Mouse (Mus musculus): ENCODE results near the gene Spata31d1b. TPM values are rescaled to one million over a fixed set of nuclear protein-coding genes. Genes with fewer than 3 reads are reported as not detected.

Spata31d1b gene
- polyA plus RNA-seq, 1 experiment from 2014 or later: not detected

GRCm38 (mm10) chr13:59676316-59677229 is 35.5 kb upstream of the Spata31d1b start:
- 68% methylated on average over 12 of the region's 12 CpGs for WGBS
- H3K27me3 ChIP-seq: no peaks in the 10 kb centered on the region
- peaks cover 21% of the 10 kb centered on the region for H3K4me1 ChIP-seq
- no peak overlapping the region for H3K4me2 ChIP-seq (replicated peaks)
- H3K9ac ChIP-seq: no peak overlapping the region
- no peak overlapping the region for H3K27ac ChIP-seq
- peak overlapping the region; percentile 75; the same call in 1 of the 2 replicates for H3K4me3 ChIP-seq
- no peaks in the 10 kb centered on the region for H3K9me3 ChIP-seq
- ATAC-seq (ENCODE audit: low FRiP score, low read depth): no peak
- H3K36me3 ChIP-seq: no peaks in the 10 kb centered on the region

- Histone ChIP-seq H3K9me3 (no peaks in the 10 kb centered on the region), H3K4me1 (peaks cover 5% of the 10 kb centered on the region), H3K27me3 (no peaks in the 10 kb centered on the region), H3K9ac (no peak overlapping the region), H3K4me3 (no peak overlapping the region), H3K4me2 (replicated peaks) (no peak overlapping the region), H3K36me3 (no peaks in the 10 kb centered on the region), H3K27ac (no peak overlapping the region)
- ATAC-seq (ENCODE audit: low FRiP score, low read depth): no peak
- WGBS: 48% methylated on average over 4 of the region's 4 CpGs
These were observed 32.8 kb upstream of the Spata31d1b start for GRCm38 (mm10) chr13:59679306-59679705.

- Histone ChIP-seq H3K27me3 (no peaks in the 10 kb centered on the region), H3K9me3 (no peaks in the 10 kb centered on the region), H3K9ac (no peak overlapping the region), H3K27ac (no peak overlapping the region), H3K4me3 (no peak overlapping the region), H3K4me2 (replicated peaks) (no peak overlapping the region), H3K4me1 (no peaks in the 10 kb centered on the region), H3K36me3 (no peaks in the 10 kb centered on the region)
- no peak for ATAC-seq (ENCODE audit: low FRiP score, low read depth)
- WGBS: 61% methylated on average over 4 of the region's 4 CpGs
These were observed 32.2 kb upstream of the Spata31d1b start for GRCm38 (mm10) chr13:59679908-59680307.

- Histone ChIP-seq H3K9me3 (no peaks in the 10 kb centered on the region), H3K27me3 (no peaks in the 10 kb centered on the region), H3K4me3 (no peak overlapping the region), H3K4me2 (replicated peaks) (no peak overlapping the region), H3K27ac (no peak overlapping the region), H3K9ac (no peak overlapping the region), H3K4me1 (no peaks in the 10 kb centered on the region), H3K36me3 (no peaks in the 10 kb centered on the region)
- ATAC-seq (ENCODE audit: low FRiP score, low read depth): no peak
- 27% methylated on average over 7 of the region's 7 CpGs for WGBS
These were observed 29.5 kb upstream of the Spata31d1b start for GRCm38 (mm10) chr13:59682629-59683028.

- Histone ChIP-seq H3K27ac (no peak overlapping the region), H3K4me3 (no peak overlapping the region), H3K9me3 (no peaks in the 10 kb centered on the region), H3K36me3 (no peaks in the 10 kb centered on the region), H3K4me1 (no peaks in the 10 kb centered on the region), H3K9ac (no peak overlapping the region), H3K4me2 (replicated peaks) (no peak overlapping the region), H3K27me3 (no peaks in the 10 kb centered on the region)
- no peak for ATAC-seq (ENCODE audit: low FRiP score, low read depth)
- WGBS: 83% methylated on average over 3 of the region's 3 CpGs
These were observed 26.8 kb upstream of the Spata31d1b start for GRCm38 (mm10) chr13:59685236-59685635.

GRCm38 (mm10) chr13:59688338-59688770 is 23.7 kb upstream of the Spata31d1b start:
- Histone ChIP-seq H3K4me3 (no peak overlapping the region), H3K4me1 (no peaks in the 10 kb centered on the region)

GRCm38 (mm10) chr13:59689313-59689712 is 22.8 kb upstream of the Spata31d1b start:
- 86% methylated on average over 9 of the region's 9 CpGs for WGBS
- no peak for ATAC-seq (ENCODE audit: low FRiP score, low read depth)
- Histone ChIP-seq H3K9ac (no peak overlapping the region), H3K9me3 (no peaks in the 10 kb centered on the region), H3K4me2 (replicated peaks) (no peak overlapping the region), H3K4me3 (no peak overlapping the region), H3K27me3 (no peaks in the 10 kb centered on the region), H3K36me3 (no peaks in the 10 kb centered on the region), H3K27ac (no peak overlapping the region), H3K4me1 (no peaks in the 10 kb centered on the region)

More at GRCm38 (mm10) chr13:59688338-59688770, 23.7 kb upstream of the Spata31d1b start:
- H3K9ac ChIP-seq: no peak overlapping the region
- no peaks in the 10 kb centered on the region for H3K27me3 ChIP-seq
- no peaks in the 10 kb centered on the region for H3K36me3 ChIP-seq
- no peak overlapping the region for H3K27ac ChIP-seq
- no peaks in the 10 kb centered on the region for H3K9me3 ChIP-seq
- WGBS: 73% methylated on average over 13 of the region's 13 CpGs
- no peak for ATAC-seq (ENCODE audit: low FRiP score, low read depth)
- no peak overlapping the region for H3K4me2 ChIP-seq (replicated peaks)

GRCm38 (mm10) chr13:59689843-59690242 is 22.2 kb upstream of the Spata31d1b start:
- Histone ChIP-seq H3K4me2 (replicated peaks) (no peak overlapping the region), H3K9ac (no peak overlapping the region), H3K36me3 (no peaks in the 10 kb centered on the region), H3K4me1 (no peaks in the 10 kb centered on the region), H3K4me3 (no peak overlapping the region), H3K9me3 (no peaks in the 10 kb centered on the region), H3K27me3 (no peaks in the 10 kb centered on the region), H3K27ac (no peak overlapping the region)
- WGBS: 94% methylated on average over 3 of the region's 3 CpGs
- ATAC-seq (ENCODE audit: low FRiP score, low read depth): no peak

GRCm38 (mm10) chr13:59690576-59690975 is 21.5 kb upstream of the Spata31d1b start:
- no peak overlapping the region for H3K4me2 ChIP-seq (replicated peaks)
- no peak overlapping the region for H3K9ac ChIP-seq
- H3K36me3 ChIP-seq: no peaks in the 10 kb centered on the region
- WGBS: 78% methylated on average over 7 of the region's 7 CpGs
- H3K27ac ChIP-seq: no peak overlapping the region
- no peak overlapping the region for H3K4me3 ChIP-seq
- no peaks in the 10 kb centered on the region for H3K9me3 ChIP-seq
- H3K27me3 ChIP-seq: no peaks in the 10 kb centered on the region
- H3K4me1 ChIP-seq: no peaks in the 10 kb centered on the region
- no peak for ATAC-seq (ENCODE audit: low FRiP score, low read depth)

GRCm38 (mm10) chr13:59691478-59691877 is 20.6 kb upstream of the Spata31d1b start:
- 85% methylated on average over 10 of the region's 10 CpGs for WGBS
- no peaks in the 10 kb centered on the region for H3K27me3 ChIP-seq
- no peaks in the 10 kb centered on the region for H3K9me3 ChIP-seq
- H3K36me3 ChIP-seq: no peaks in the 10 kb centered on the region
- no peak overlapping the region for H3K9ac ChIP-seq
- no peak overlapping the region for H3K4me2 ChIP-seq (replicated peaks)
- no peaks in the 10 kb centered on the region for H3K4me1 ChIP-seq
- no peak for ATAC-seq (ENCODE audit: low FRiP score, low read depth)
- H3K27ac ChIP-seq: no peak overlapping the region
- H3K4me3 ChIP-seq: no peak overlapping the region

- WGBS: 86% methylated on average over 3 of the region's 3 CpGs
- Histone ChIP-seq H3K9me3 (no peaks in the 10 kb centered on the region), H3K4me1 (no peaks in the 10 kb centered on the region), H3K9ac (no peak within 1 kb of the TSS), H3K36me3 (no peaks in the 10 kb centered on the region), H3K4me3 (no peak within 1 kb of the TSS), H3K27me3 (no peaks in the 10 kb centered on the region), H3K4me2 (replicated peaks) (no peak within 1 kb of the TSS), H3K27ac (no peak within 1 kb of the TSS)
- no peak for ATAC-seq (ENCODE audit: low FRiP score, low read depth)
These were observed 18.1 kb upstream of the Spata31d1b start, which contains the start of gene 4921517D22Rik for GRCm38 (mm10) chr13:59694008-59694407. 4921517D22Rik (minus strand) TSS chr13:59694108.

GRCm38 (mm10) chr13:59695781-59696180 is 16.3 kb upstream of the Spata31d1b start:
- WGBS: 68% methylated on average over 7 of the region's 7 CpGs
- H3K4me3 ChIP-seq: no peak overlapping the region
- no peak for ATAC-seq (ENCODE audit: low FRiP score, low read depth)

More at GRCm38 (mm10) chr13:59695781-59696180, 16.3 kb upstream of the Spata31d1b start:
- Histone ChIP-seq H3K9ac (no peak overlapping the region), H3K4me1 (no peaks in the 10 kb centered on the region), H3K27ac (no peak overlapping the region), H3K4me2 (replicated peaks) (no peak overlapping the region), H3K9me3 (no peaks in the 10 kb centered on the region), H3K36me3 (no peaks in the 10 kb centered on the region), H3K27me3 (no peaks in the 10 kb centered on the region)
